9 mouse cellular contexts compared by ENCODE assay signal in genomic region chr17:28527184-28528042, GRCm38 (mm10). TPM values are rescaled to one million over a fixed set of nuclear protein-coding genes. Genes with fewer than 3 reads are reported as not detected.
A peak's percentile ranks its signal among the peaks of the same experiment; 100 is the strongest.
DNase-seq lines count a peak whose midpoint lies in the region; ATAC-seq and TF ChIP-seq lines count a peak whose summit lies in the region.
"Had no signal": no experiment of that assay in that cellular context is flagged by ENCODE, and none has a peak within 500 bp of the region (broad histone marks: within the 10 kb centered on the region; RNA-seq: fewer than 3 reads in every experiment).

No protein-coding gene starts in this region.

- TF ChIP-seq CTCF in left cerebral cortex, adult 2 months (IDR thresholded peaks at IDR 0.05): no peak
- no peak for TF ChIP-seq CTCF in intestine, postnatal 0 days (IDR thresholded peaks at IDR 0.05; ENCODE audit: low read depth)

- peaks cover 54% of the 10 kb centered on the region for H3K27me3 ChIP-seq in embryonic facial prominence, embryonic 10.5 days (replicated peaks; ENCODE audit: low read depth, poor library complexity, severe bottlenecking)
- H3K27me3 ChIP-seq in intestine, postnatal 0 days (replicated peaks; ENCODE audit: control insufficient read depth, insufficient read depth, low read length): no peaks in the 10 kb centered on the region
- H3K27me3 ChIP-seq in neural tube, embryonic 12.5 days (replicated peaks): peaks cover 23% of the 10 kb centered on the region

- no peaks in the 10 kb centered on the region for H3K36me3 ChIP-seq in embryonic facial prominence, embryonic 10.5 days (replicated peaks)
- H3K36me3 ChIP-seq in intestine, postnatal 0 days (ENCODE audit: control insufficient read depth, insufficient read depth): no peaks in the 10 kb centered on the region
- H3K36me3 ChIP-seq in neural tube, embryonic 12.5 days: no peaks in the 10 kb centered on the region

- WGBS in embryonic facial prominence, embryonic 10.5 days: 49% methylated on average over 12 of the region's 12 CpGs
- WGBS in intestine, postnatal 0 days: 31% methylated on average over 12 of the region's 12 CpGs
- 54% methylated on average over 12 of the region's 12 CpGs for WGBS in neural tube, embryonic 12.5 days

- H3K9ac ChIP-seq in intestine, postnatal 0 days (ENCODE audit: low read depth, low read length): no peak overlapping the region
- H3K9ac ChIP-seq in neural tube, embryonic 12.5 days: no peak overlapping the region

- H3K9me3 ChIP-seq in embryonic facial prominence, embryonic 10.5 days: no peaks in the 10 kb centered on the region
- H3K9me3 ChIP-seq in intestine, postnatal 0 days (ENCODE audit: control insufficient read depth): no peaks in the 10 kb centered on the region
- no peaks in the 10 kb centered on the region for H3K9me3 ChIP-seq in neural tube, embryonic 12.5 days

- ATAC-seq in intestine, postnatal 0 days: no peak
- ATAC-seq in neural tube, embryonic 12.5 days (ENCODE audit: low FRiP score, low read depth): no peak

- H3K4me2 ChIP-seq in intestine, postnatal 0 days (replicated peaks; ENCODE audit: low read depth): peak overlapping the region; percentile 48; the same call in 1 of the 2 replicates
- 0 out of 2 replicates have a peak overlapping the region, but pooled peaks have one; percentile 2 for H3K4me2 ChIP-seq in neural tube, embryonic 12.5 days (replicated peaks)

- intact Hi-C loops in left cerebral cortex, adult 2 months (cut with DNase I): loop anchor here (1.0 to 5.0 kb wide), 3 partner anchors 120 to 295 kb away; partner anchors contain the start of gene Ppard
- intact Hi-C loops in left cerebral cortex, postnatal 4 days (cut with DNase I): loop anchor here (2.0 to 10.0 kb wide), 3 partner anchors 123 to 293 kb away; partner anchors contain the start of gene Ppard

- H3K27ac ChIP-seq in left cerebral cortex, adult 2 months: peak overlapping the region; percentile 30; the same call in 1 of the 2 replicates
- peak overlapping the region; percentile 40; the same call in 1 of the 2 replicates for H3K27ac ChIP-seq in embryonic facial prominence, embryonic 10.5 days (replicated peaks)
- H3K27ac ChIP-seq in intestine, postnatal 0 days (ENCODE audit: low read depth, low read length): no peak overlapping the region
- no peak overlapping the region for H3K27ac ChIP-seq in neural tube, embryonic 12.5 days

- peak in 1 of 2 experiments; percentile 51 for DNase-seq in left cerebral cortex, adult 2 months (ENCODE audit: extremely low spot score in 1 of 2, low spot score in 2 of 2)
- DNase-seq in left cerebral cortex, adult 8-10 months (ENCODE audit: low spot score in 2 of 2): no peak
- DNase-seq in embryonic facial prominence, embryonic 10.5 days (ENCODE audit: low spot score): no peak
- DNase-seq in spleen, adult 18-20 months: no peak
- DNase-seq in T-cell, adult 2 months (ENCODE audit: low spot score): no peak
- DNase-seq in left cerebral cortex, postnatal 4 days: no peak

- H3K4me3 ChIP-seq in left cerebral cortex, adult 2 months: no peak overlapping the region
- H3K4me3 ChIP-seq in embryonic facial prominence, embryonic 10.5 days: 0 out of 2 replicates have a peak overlapping the region, but pooled peaks have one; percentile 18
- no peak overlapping the region for H3K4me3 ChIP-seq in intestine, postnatal 0 days (ENCODE audit: low read depth, low read length)
- H3K4me3 ChIP-seq in neural tube, embryonic 12.5 days: no peak overlapping the region

- peaks cover 48% of the 10 kb centered on the region for H3K4me1 ChIP-seq in embryonic facial prominence, embryonic 10.5 days
- H3K4me1 ChIP-seq in intestine, postnatal 0 days (replicated peaks; ENCODE audit: control insufficient read depth, insufficient read depth, low read length): no peaks in the 10 kb centered on the region; the same call in 1 of the 2 replicates
- peaks cover 4% of the 10 kb centered on the region; the same call in 1 of the 2 replicates for H3K4me1 ChIP-seq in neural tube, embryonic 12.5 days

RNA-seq across cellular contexts. Expression of gene Armc12, which starts 3.2 kb away (rescaled TPM):
- not detected for total RNA-seq in left cerebral cortex, adult 2 months (2021)
- not detected for total RNA-seq in left cerebral cortex, adult 8-10 months (2022)
- not detected in 2 replicates for polyA plus RNA-seq in embryonic facial prominence, embryonic 10.5 days (2016; fragmentation: Nextera tagmentation; extraction: Ambion mirVana)
- not detected in 2 replicates for polyA plus RNA-seq in intestine, postnatal 0 days (2015; fragmentation: Nextera tagmentation; extraction: Ambion mirVana)
- not detected in 2 replicates for polyA plus RNA-seq in neural tube, embryonic 12.5 days (2016; fragmentation: Nextera tagmentation; extraction: Ambion mirVana)
- total RNA-seq in left cerebral cortex, postnatal 4 days (2021): not detected

RNA-seq across cellular contexts. Expression of gene Fkbp5, which starts 10.1 kb away (rescaled TPM):
- 10 to 100 TPM; 51.5 to 54.4 TPM for total RNA-seq in left cerebral cortex, adult 2 months (2021)
- 10 to 100 TPM; 34.6 to 56.0 (median 46.5) TPM for total RNA-seq in left cerebral cortex, adult 8-10 months (2022)
- polyA plus RNA-seq in embryonic facial prominence, embryonic 10.5 days (2016; fragmentation: Nextera tagmentation; extraction: Ambion mirVana): 32.0 and 32.8 TPM in 2 replicates
- polyA plus RNA-seq in intestine, postnatal 0 days (2015; fragmentation: Nextera tagmentation; extraction: Ambion mirVana): 9.7 and 10.1 TPM in 2 replicates
- polyA plus RNA-seq in neural tube, embryonic 12.5 days (2016; fragmentation: Nextera tagmentation; extraction: Ambion mirVana): 34.1 and 35.1 TPM in 2 replicates
- total RNA-seq in left cerebral cortex, postnatal 4 days (2021): 10 to 100 TPM; 39.0 to 40.9 TPM

RNA-seq across cellular contexts. Expression of gene Clpsl2, which starts 21.8 kb away (rescaled TPM):
- total RNA-seq in left cerebral cortex, adult 2 months (2021): not detected
- total RNA-seq in left cerebral cortex, adult 8-10 months (2022): not detected
- polyA plus RNA-seq in embryonic facial prominence, embryonic 10.5 days (2016; fragmentation: Nextera tagmentation; extraction: Ambion mirVana): not detected in 2 replicates
- not detected in 2 replicates for polyA plus RNA-seq in intestine, postnatal 0 days (2015; fragmentation: Nextera tagmentation; extraction: Ambion mirVana)
- not detected in 2 replicates for polyA plus RNA-seq in neural tube, embryonic 12.5 days (2016; fragmentation: Nextera tagmentation; extraction: Ambion mirVana)
- total RNA-seq in left cerebral cortex, postnatal 4 days (2021): not detected
- total RNA-seq: adrenal gland, postnatal 4 days had no signal

RNA-seq across cellular contexts. Expression of gene Clps, which starts 33.2 kb away (rescaled TPM):
- not detected for total RNA-seq in left cerebral cortex, adult 2 months (2021)
- total RNA-seq in left cerebral cortex, adult 8-10 months (2022): not detected
- not detected in 2 replicates for polyA plus RNA-seq in embryonic facial prominence, embryonic 10.5 days (2016; fragmentation: Nextera tagmentation; extraction: Ambion mirVana)
- polyA plus RNA-seq in intestine, postnatal 0 days (2015; fragmentation: Nextera tagmentation; extraction: Ambion mirVana): 104 and 125 TPM in 2 replicates
- not detected in 2 replicates for polyA plus RNA-seq in neural tube, embryonic 12.5 days (2016; fragmentation: Nextera tagmentation; extraction: Ambion mirVana)
- not detected for total RNA-seq in left cerebral cortex, postnatal 4 days (2021)

RNA-seq across cellular contexts. Expression of gene Lhfpl5, which starts 48.0 kb away (rescaled TPM):
- 1 to 10 TPM; 3.3 to 4.7 TPM for total RNA-seq in left cerebral cortex, adult 2 months (2021)
- 1 to 10 TPM; 4.0 to 6.1 (median 5.3) TPM for total RNA-seq in left cerebral cortex, adult 8-10 months (2022)
- 1.1 TPM in 2 replicates for polyA plus RNA-seq in embryonic facial prominence, embryonic 10.5 days (2016; fragmentation: Nextera tagmentation; extraction: Ambion mirVana)
- 0.90 and 1.3 TPM in 2 replicates for polyA plus RNA-seq in intestine, postnatal 0 days (2015; fragmentation: Nextera tagmentation; extraction: Ambion mirVana)
- polyA plus RNA-seq in neural tube, embryonic 12.5 days (2016; fragmentation: Nextera tagmentation; extraction: Ambion mirVana): 3.5 and 3.9 TPM in 2 replicates
- total RNA-seq in left cerebral cortex, postnatal 4 days (2021): 1 to 10 TPM; 7.4 to 8.1 TPM

Comparison
In these comparisons a context has a peak if more than half of its experiments do, and no peak if none do; other contexts are left out.
1. H3K27ac ChIP-seq: peak in left cerebral cortex, adult 2 months (single experiment) and embryonic facial prominence, embryonic 10.5 days (single experiment); none in intestine, postnatal 0 days (single experiment) and neural tube, embryonic 12.5 days (single experiment).